Mouse (Mus musculus) heart, embryonic 14.5 days (tissue): ENCODE results near the gene Dstn. TPM values are rescaled to one million over a fixed set of nuclear protein-coding genes. Genes with fewer than 3 reads are reported as not detected.

Experiments used
- ATAC-seq: fragments of 200-750 bp; cut with Nextera tagmentation; 2 replicates; pipeline ENCODE4 v1.8.0; 2017; ENCODE audit warnings: low read depth, moderate TSS enrichment; ENCODE audit not compliant: insufficient number of reproducible peaks, insufficient read depth, low FRiP score
- H3K27ac ChIP-seq, 2 experiments: fragments of 200-500 bp in 1 of 2; fragments of 300-500 bp in 1 of 2; sonication (generic) in 1 of 2; replicated peaks in 1 of 2; 2 replicates each; pipeline ENCODE4 v1.5.1; 2012 to 2014; ENCODE audit warnings: low read depth in 2 of 2, low read length in 2 of 2, control low read depth in 1 of 2, mild to moderate bottlenecking in 1 of 2, mixed read lengths in 1 of 2; ENCODE audit not compliant: control insufficient read depth in 1 of 2, insufficient read depth in 1 of 2
- H3K27me3 ChIP-seq: fragments of 300-500 bp; sonication (generic); 2 replicates; pipeline ENCODE4 v1.6.1; 2014; ENCODE audit warnings: mild to moderate bottlenecking, low read length, control low read depth; ENCODE audit not compliant: control insufficient read depth, insufficient read depth
- H3K36me3 ChIP-seq: fragments of 300-500 bp; sonication (generic); 2 replicates; pipeline ENCODE4 v1.6.1; 2014; ENCODE audit warnings: mild to moderate bottlenecking, control low read depth, low read length, mixed read lengths; ENCODE audit not compliant: control insufficient read depth, insufficient read depth
- H3K4me1 ChIP-seq, 2 experiments: fragments of 200-500 bp in 1 of 2; fragments of 300-500 bp in 1 of 2; sonication (generic) in 1 of 2; 2 replicates each; pipeline ENCODE4 v1.6.1; 2012 to 2014; ENCODE audit warnings: low read length in 2 of 2, control low read depth in 1 of 2, mixed read lengths in 1 of 2; ENCODE audit not compliant: control insufficient read depth in 2 of 2, insufficient read depth in 2 of 2
- H3K4me2 ChIP-seq: fragments of 300-500 bp; sonication (generic); 2 replicates; pipeline ENCODE4 v1.6.1; 2014; ENCODE audit warnings: mild to moderate bottlenecking, low read length
- H3K4me3 ChIP-seq, 2 experiments: fragments of 200-500 bp in 1 of 2; fragments of 300-500 bp in 1 of 2; sonication (generic) in 1 of 2; 2 replicates each; pipeline ENCODE4 v1.5.1; 2012 to 2014; ENCODE audit warnings: low read length in 2 of 2, mild to moderate bottlenecking in 2 of 2, control low read depth in 1 of 2, low read depth in 1 of 2, moderate library complexity in 1 of 2; ENCODE audit not compliant: control insufficient read depth in 1 of 2, insufficient read depth in 1 of 2
- H3K9ac ChIP-seq: fragments of 300-500 bp; sonication (generic); 2 replicates; pipeline ENCODE4 v1.6.1; 2014; ENCODE audit warnings: mild to moderate bottlenecking, low read length
- H3K9me3 ChIP-seq: fragments of 300-500 bp; sonication (generic); 2 replicates; pipeline ENCODE4 v1.6.1; 2016; ENCODE audit warnings: low read length, control low read depth; ENCODE audit not compliant: control insufficient read depth
- WGBS: fragments of 180-500 bp; shearing (Covaris S2); extraction: QIAGEN DNeasy Blood & Tissue Kit; methylation state at CpG from one replicate; pipeline ENCODE4 v1.1.7; 2014; 5-methylcytosine and 5-hydroxymethylcytosine counted together
- polyA plus RNA-seq: library from polyadenylated mRNA; unstranded; fragments of >200 nt; fragmentation: Nextera tagmentation; extraction: Ambion mirVana; gene quantifications from 2 replicates; pipeline ENCODE4 v1.2.1, GENCODE M21; 2014

Dstn gene
- polyA plus RNA-seq, 1 experiment from 2014 or later: 1,027 TPM

- H3K27me3 ChIP-seq: no peaks in the 10 kb centered on the region
- no peaks in the 10 kb centered on the region for H3K9me3 ChIP-seq
- no peaks in the 10 kb centered on the region for H3K36me3 ChIP-seq
- peak overlapping the region; percentile 63 for H3K4me2 ChIP-seq
- no peak for ATAC-seq
- peak overlapping the region; percentile 99 for H3K9ac ChIP-seq
- 31% methylated on average over 5 of the region's 5 CpGs for WGBS
- H3K27ac ChIP-seq: peak overlapping the region in 1 of 2 experiments; percentile 37; a peak in 1 of 4 replicates
- peaks cover 5 to 40% of the 10 kb centered on the region in 2 experiments for H3K4me1 ChIP-seq
- H3K4me3 ChIP-seq: peak overlapping the region; percentile 6 to 94; a peak in 3 of 4 replicates
These were observed 2.5 kb downstream of the Dstn start for GRCm38 (mm10) chr2:143917622-143918021.

- no peak for ATAC-seq
- peak overlapping the region; percentile 63 for H3K4me2 ChIP-seq
- H3K9me3 ChIP-seq: no peaks in the 10 kb centered on the region
- no peak overlapping the region for H3K4me3 ChIP-seq
- peak overlapping the region; percentile 42 for H3K9ac ChIP-seq
- peaks cover 5 to 47% of the 10 kb centered on the region in 2 experiments for H3K4me1 ChIP-seq
- H3K27ac ChIP-seq: peak overlapping the region in 1 of 2 experiments; percentile 37; a peak in 2 of 4 replicates
- H3K27me3 ChIP-seq: no peaks in the 10 kb centered on the region
- H3K36me3 ChIP-seq: no peaks in the 10 kb centered on the region
- whole genome bisulfite sequencing: 27% methylated on average over 4 of the region's 4 CpGs
These were observed 3.8 kb downstream of the Dstn start for GRCm38 (mm10) chr2:143918831-143919502.

- WGBS: 28% methylated on average over 7 of the region's 7 CpGs
- H3K27me3 ChIP-seq: no peaks in the 10 kb centered on the region
- H3K36me3 ChIP-seq: no peaks in the 10 kb centered on the region
- H3K4me2 ChIP-seq: peak overlapping the region; percentile 49
- H3K4me1 ChIP-seq: peaks cover 5 to 35% of the 10 kb centered on the region in 2 experiments
- H3K9ac ChIP-seq: peak overlapping the region; percentile 19
- H3K4me3 ChIP-seq: 0 out of 4 replicates have a peak overlapping the region, but pooled peaks of 1 of the 2 experiments have one; percentile 0
- H3K27ac ChIP-seq: peak overlapping the region; percentile 66 to 69
- no peaks in the 10 kb centered on the region for H3K9me3 ChIP-seq
- ATAC-seq: no peak
These were observed 9.0 kb downstream of the Dstn start for GRCm38 (mm10) chr2:143924085-143924484.

DNA sequence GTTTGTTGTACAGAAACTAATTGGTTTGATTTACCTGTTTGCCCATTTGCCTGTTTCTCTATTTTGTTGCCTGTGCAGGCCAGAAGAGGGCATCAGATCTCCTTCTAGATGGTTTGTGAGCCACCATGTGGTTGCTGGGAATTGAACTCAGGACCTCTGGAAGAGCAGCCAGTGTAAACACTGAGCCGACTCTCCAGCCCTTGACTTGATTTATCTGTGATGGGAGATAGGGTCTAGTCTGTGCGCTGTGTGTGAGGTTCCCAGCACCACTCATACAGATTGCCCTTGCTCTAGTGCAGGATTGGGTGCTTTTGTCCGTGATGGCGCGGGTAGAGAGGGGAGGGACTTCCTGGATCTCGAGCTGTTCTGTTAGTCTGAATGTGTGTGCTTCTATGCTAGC, 10.7 kb downstream of the Dstn start:
- Histone ChIP-seq H3K4me3 (no peak overlapping the region), H3K9me3 (no peaks in the 10 kb centered on the region), H3K27ac (no peak overlapping the region), H3K27me3 (no peaks in the 10 kb centered on the region), H3K36me3 (no peaks in the 10 kb centered on the region), H3K9ac (no peak overlapping the region), H3K4me2 (no peak overlapping the region), H3K4me1 (peaks cover 4 to 33% of the 10 kb centered on the region in 2 experiments; a peak in 3 of 4 replicates)
- WGBS: 85% methylated on average over 6 of the region's 6 CpGs
- ATAC-seq: no peak

- Histone ChIP-seq H3K4me3 (no peak overlapping the region), H3K27me3 (no peaks in the 10 kb centered on the region), H3K27ac (no peak overlapping the region), H3K9ac (no peak overlapping the region), H3K36me3 (no peaks in the 10 kb centered on the region), H3K9me3 (no peaks in the 10 kb centered on the region), H3K4me1 (peaks cover 10 to 36% of the 10 kb centered on the region in 2 experiments), H3K4me2 (no peak overlapping the region)
- 50% methylated on average over 3 of the region's 3 CpGs for WGBS
- ATAC-seq: no peak
These were observed 14.6 kb downstream of the Dstn start for GRCm38 (mm10) chr2:143929607-143930311.

DNA sequence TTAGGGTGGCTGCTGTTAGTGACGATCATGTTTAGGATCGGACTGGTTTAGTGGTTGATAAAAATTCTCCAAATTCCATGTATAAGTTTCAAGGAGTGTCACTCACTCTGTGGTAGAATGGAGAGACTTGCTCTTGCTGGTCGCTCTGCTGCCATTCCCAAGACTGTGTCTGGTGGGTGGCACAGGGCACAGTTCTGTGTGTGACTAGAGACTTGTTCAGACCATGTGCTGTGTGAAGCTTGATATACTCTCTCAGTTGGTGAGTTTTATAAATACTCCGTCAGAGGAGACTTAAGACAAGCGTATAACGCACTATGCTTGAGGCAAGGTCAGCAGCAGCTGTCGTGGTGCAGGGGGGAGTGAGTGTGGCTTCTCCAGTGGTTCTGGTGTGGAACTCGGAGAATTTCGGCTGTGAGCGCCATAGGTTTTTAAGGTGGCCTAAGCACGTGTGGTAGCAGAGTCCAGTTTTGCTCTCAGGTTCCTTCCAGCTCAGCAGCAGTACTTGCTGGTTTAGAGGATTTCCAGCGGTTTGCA, 17.3 kb downstream of the Dstn start:
- WGBS: 64% methylated on average over 12 of the region's 12 CpGs
- no peak overlapping the region for H3K4me2 ChIP-seq
- H3K27ac ChIP-seq: 0 out of 4 replicates have a peak overlapping the region, but pooled peaks have one; percentile 1 to 25
- H3K36me3 ChIP-seq: no peaks in the 10 kb centered on the region
- no peaks in the 10 kb centered on the region for H3K27me3 ChIP-seq
- no peak overlapping the region for H3K9ac ChIP-seq
- ATAC-seq: no peak
- H3K9me3 ChIP-seq: no peaks in the 10 kb centered on the region
- H3K4me3 ChIP-seq: no peak overlapping the region
- peaks cover 13 to 38% of the 10 kb centered on the region in 2 experiments for H3K4me1 ChIP-seq

DNA sequence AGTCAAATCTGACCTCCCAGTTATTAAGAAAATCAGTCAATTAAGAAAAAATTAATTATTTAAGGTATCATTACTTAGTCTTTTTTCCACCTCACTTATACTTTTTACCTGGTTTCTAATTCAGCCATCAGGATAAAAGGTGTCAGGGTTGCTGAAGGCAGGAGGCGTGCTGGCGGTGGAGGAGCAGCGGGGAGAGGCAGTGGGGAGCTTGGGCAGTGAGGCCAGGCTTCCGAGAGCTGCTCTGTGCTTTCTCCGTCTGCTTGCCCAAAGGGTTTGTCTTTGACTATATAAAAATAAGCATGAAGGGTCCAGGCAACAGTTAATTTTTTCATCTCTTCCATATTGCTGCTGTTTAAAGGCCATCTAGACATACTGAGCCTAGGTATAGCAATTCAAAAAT, 18.4 kb downstream of the Dstn start:
- H3K27me3 ChIP-seq: no peaks in the 10 kb centered on the region
- H3K4me3 ChIP-seq: no peak overlapping the region
- H3K4me1 ChIP-seq: peaks cover 15 to 44% of the 10 kb centered on the region in 2 experiments
- no peaks in the 10 kb centered on the region for H3K9me3 ChIP-seq
- no peak overlapping the region for H3K27ac ChIP-seq
- H3K9ac ChIP-seq: no peak overlapping the region
- ATAC-seq: no peak
- no peak overlapping the region for H3K4me2 ChIP-seq
- WGBS: 74% methylated on average over 5 of the region's 5 CpGs
- H3K36me3 ChIP-seq: peaks cover 4% of the 10 kb centered on the region
